14 mouse cellular contexts compared by ENCODE assay signal in genomic region chr3:36482940-36483339, GRCm38 (mm10). TPM values are rescaled to one million over a fixed set of nuclear protein-coding genes. Genes with fewer than 3 reads are reported as not detected.
DNase-seq lines count a peak whose midpoint lies in the region; ATAC-seq lines count a peak whose summit lies in the region.
"Had no signal": no experiment of that assay in that cellular context is flagged by ENCODE, and none has a peak within 500 bp of the region (broad histone marks: within the 10 kb centered on the region; RNA-seq: fewer than 3 reads in every experiment).

No protein-coding gene starts in this region.

- H3K27ac ChIP-seq in kidney, embryonic 15.5 days, result 0 out of 2 replicates have a peak overlapping the region, but pooled peaks have one; percentile 32
- H3K27ac ChIP-seq in heart, embryonic 16.5 days (ENCODE audit: low read length), result no peak overlapping the region; the same call in 1 of the 2 replicates
- H3K27ac ChIP-seq: hindbrain, embryonic 15.5 days; limb, embryonic 12.5 days; midbrain, embryonic 13.5 days; neural tube, embryonic 12.5 days had no signal

- H3K4me3 ChIP-seq in kidney, embryonic 15.5 days (replicated peaks), result no peak overlapping the region
- no peak overlapping the region for H3K4me3 ChIP-seq in heart, embryonic 16.5 days (ENCODE audit: low read length)
- H3K4me3 ChIP-seq: hindbrain, embryonic 15.5 days; limb, embryonic 12.5 days; midbrain, embryonic 13.5 days; neural tube, embryonic 12.5 days had no signal

- DNase-seq in adrenal gland, postnatal 10 days, result peak; percentile 45
- DNase-seq in adrenal gland, postnatal 25 days, result no peak
- DNase-seq in kidney, adult 18-20 months, result no peak
- DNase-seq in lung, postnatal 25 days (ENCODE audit: low spot score), result peak; percentile 39
- no peak for DNase-seq in cerebellum, adult 18-20 months
- no peak for DNase-seq in ovary, postnatal 10 days (ENCODE audit: low spot score)
- DNase-seq: cerebellum, postnatal 36 days had no signal

- H3K9ac ChIP-seq in kidney, embryonic 15.5 days, result no peak overlapping the region
- no peak overlapping the region for H3K9ac ChIP-seq in heart, embryonic 16.5 days (ENCODE audit: low read length)
- H3K9ac ChIP-seq: hindbrain, embryonic 15.5 days; limb, embryonic 12.5 days; midbrain, embryonic 13.5 days; neural tube, embryonic 12.5 days had no signal

- H3K36me3 ChIP-seq in kidney, embryonic 15.5 days, result no peaks in the 10 kb centered on the region
- no peaks in the 10 kb centered on the region for H3K36me3 ChIP-seq in heart, embryonic 16.5 days (ENCODE audit: control insufficient read depth, insufficient read depth)
- H3K36me3 ChIP-seq: hindbrain, embryonic 15.5 days; limb, embryonic 12.5 days; midbrain, embryonic 13.5 days; neural tube, embryonic 12.5 days had no signal

- no peaks in the 10 kb centered on the region for H3K9me3 ChIP-seq in kidney, embryonic 15.5 days (replicated peaks)
- H3K9me3 ChIP-seq in heart, embryonic 16.5 days (replicated peaks; ENCODE audit: control insufficient read depth, low read length), result no peaks in the 10 kb centered on the region
- H3K9me3 ChIP-seq: hindbrain, embryonic 15.5 days; limb, embryonic 12.5 days; midbrain, embryonic 13.5 days; neural tube, embryonic 12.5 days had no signal

- H3K27me3 ChIP-seq in kidney, embryonic 15.5 days, result no peaks in the 10 kb centered on the region
- H3K27me3 ChIP-seq in heart, embryonic 16.5 days (ENCODE audit: control insufficient read depth, insufficient read depth, low read length), result no peaks in the 10 kb centered on the region
- H3K27me3 ChIP-seq: hindbrain, embryonic 15.5 days; limb, embryonic 12.5 days; midbrain, embryonic 13.5 days; neural tube, embryonic 12.5 days had no signal

- no peak for ATAC-seq in kidney, embryonic 15.5 days (replicated peaks; ENCODE audit: low FRiP score)
- ATAC-seq in heart, embryonic 16.5 days (replicated peaks; ENCODE audit: extremely low read depth, insufficient read depth, low FRiP score), result no peak
- ATAC-seq: midbrain, embryonic 13.5 days had no signal

- 28% methylated on average over 9 of the region's 9 CpGs for WGBS in kidney, embryonic 15.5 days
- 18% methylated on average over 9 of the region's 9 CpGs for WGBS in heart, embryonic 16.5 days

- H3K4me1 ChIP-seq in kidney, embryonic 15.5 days, result peaks cover 20% of the 10 kb centered on the region
- H3K4me1 ChIP-seq in heart, embryonic 16.5 days (ENCODE audit: control insufficient read depth, insufficient read depth, low read length), result peaks cover 19% of the 10 kb centered on the region

- peak overlapping the region; percentile 30; the same call in 1 of the 2 replicates for H3K4me2 ChIP-seq in kidney, embryonic 15.5 days
- peak overlapping the region; percentile 6 for H3K4me2 ChIP-seq in heart, embryonic 16.5 days (ENCODE audit: low read depth, low read length)
- H3K4me2 ChIP-seq: hindbrain, embryonic 15.5 days; limb, embryonic 12.5 days; midbrain, embryonic 13.5 days; neural tube, embryonic 12.5 days had no signal

RNA-seq across cellular contexts. Expression of gene 1810062G17Rik, which starts 7.2 kb away (rescaled TPM):
- total RNA-seq in adrenal gland, postnatal 10 days (2021), result 1 to 10 TPM; 2.6 to 2.7 TPM
- 1.1 and 1.8 TPM in 2 replicates for total RNA-seq in adrenal gland, postnatal 25 days (2021)
- 1.2 and 1.8 TPM in 2 replicates for polyA plus RNA-seq in kidney, embryonic 15.5 days (2015; fragmentation: Nextera tagmentation; extraction: Ambion mirVana)
- polyA plus RNA-seq in heart, embryonic 16.5 days (2015; fragmentation: Nextera tagmentation; extraction: Ambion mirVana), result 1.00 and 1.7 TPM in 2 replicates
- total RNA-seq: gastrocnemius, adult 18-20 months had no signal

RNA-seq across cellular contexts. Expression of gene Anxa5, which starts 7.2 kb away (rescaled TPM):
- total RNA-seq in adrenal gland, postnatal 10 days (2021), result 100 to 1,000 TPM; 410 to 415 TPM
- total RNA-seq in adrenal gland, postnatal 25 days (2021), result 592 and 680 TPM in 2 replicates
- polyA plus RNA-seq in kidney, embryonic 15.5 days (2015; fragmentation: Nextera tagmentation; extraction: Ambion mirVana), result 289 and 314 TPM in 2 replicates
- 453 and 471 TPM in 2 replicates for polyA plus RNA-seq in heart, embryonic 16.5 days (2015; fragmentation: Nextera tagmentation; extraction: Ambion mirVana)

RNA-seq across cellular contexts. Expression of gene Gm11549, which starts 38.7 kb away (rescaled TPM):
- total RNA-seq in adrenal gland, postnatal 10 days (2021), result under 1 TPM; 0.09 to 0.70 TPM
- not detected in 2 replicates for total RNA-seq in adrenal gland, postnatal 25 days (2021)
- 0.05 TPM in 2 replicates for polyA plus RNA-seq in kidney, embryonic 15.5 days (2015; fragmentation: Nextera tagmentation; extraction: Ambion mirVana)
- 0.27 and 0.35 TPM in 2 replicates for polyA plus RNA-seq in heart, embryonic 16.5 days (2015; fragmentation: Nextera tagmentation; extraction: Ambion mirVana)
- total RNA-seq: gastrocnemius, adult 18-20 months had no signal

Comparison
In these comparisons a context has a peak if more than half of its experiments do, and no peak if none do; other contexts are left out.
1. DNase-seq: peak in adrenal gland, postnatal 10 days (single experiment) and lung, postnatal 25 days (single experiment); none in adrenal gland, postnatal 25 days (single experiment), kidney, adult 18-20 months (single experiment), cerebellum, adult 18-20 months (0 of 2) and ovary, postnatal 10 days (single experiment).